Mouse (Mus musculus): ENCODE results near the gene Rufy2.

Rufy2 gene

GRCm38 (mm10) chr10:63014168-63014567 is 34.1 kb downstream of the Rufy2 start:
- DNase-seq (ENCODE audit: low spot score in 2 of 2), result no peak

- DNase-seq (ENCODE audit: low spot score in 2 of 2), result no peak
Observed at GRCm38 (mm10) chr10:63019304-63019703, 39.3 kb downstream of the Rufy2 start.

GRCm38 (mm10) chr10:63021702-63022101 is 41.7 kb downstream of the Rufy2 start:
- no peak for DNase-seq (ENCODE audit: low spot score in 2 of 2)

GRCm38 (mm10) chr10:63022541-63023120 is 42.6 kb downstream of the Rufy2 start:
- DNase-seq (ENCODE audit: low spot score in 2 of 2), result no peak

GRCm38 (mm10) chr10:63023121-63023748 is 43.2 kb downstream of the Rufy2 start:
- DNase-seq (ENCODE audit: low spot score in 2 of 2), result peak; percentile 53 to 57

- peak; percentile 97 to 98 for DNase-seq (ENCODE audit: low spot score in 2 of 2)
Observed at GRCm38 (mm10) chr10:63023749-63024579, 43.9 kb downstream of the Rufy2 start, which contains the start of the genes Hnrnph3 and Pbld2. Gene Hnrnph3, minus strand, starts transcription at chr10:63024217. Gene Pbld2, plus strand, starts transcription at chr10:63024315.

- peak; percentile 44 to 50 for DNase-seq (ENCODE audit: low spot score in 2 of 2)
Observed at GRCm38 (mm10) chr10:63024580-63024910, 44.5 kb downstream of the Rufy2 start.

- DNase-seq (ENCODE audit: low spot score in 2 of 2), result no peak
Observed at GRCm38 (mm10) chr10:63025016-63025415, 45.0 kb downstream of the Rufy2 start.

GRCm38 (mm10) chr10:63025491-63026011 is 45.5 kb downstream of the Rufy2 start:
- no peak for DNase-seq (ENCODE audit: low spot score in 2 of 2)

GRCm38 (mm10) chr10:63026156-63026794 is 46.3 kb downstream of the Rufy2 start:
- DNase-seq (ENCODE audit: low spot score in 2 of 2), result no peak

GRCm38 (mm10) chr10:63026795-63027160 is 46.8 kb downstream of the Rufy2 start:
- no peak for DNase-seq (ENCODE audit: low spot score in 2 of 2)

GRCm38 (mm10) chr10:63027376-63028161 is 47.5 kb downstream of the Rufy2 start:
- DNase-seq (ENCODE audit: low spot score in 2 of 2), result no peak

GRCm38 (mm10) chr10:63028396-63028795 is 48.4 kb downstream of the Rufy2 start:
- DNase-seq (ENCODE audit: low spot score in 2 of 2), result no peak

GRCm38 (mm10) chr10:63032267-63032666 is 52.2 kb downstream of the Rufy2 start:
- DNase-seq (ENCODE audit: low spot score in 2 of 2), result no peak

GRCm38 (mm10) chr10:63032956-63033355 is 52.9 kb downstream of the Rufy2 start:
- no peak for DNase-seq (ENCODE audit: low spot score in 2 of 2)

GRCm38 (mm10) chr10:63038571-63039320 is 58.7 kb downstream of the Rufy2 start:
- no peak for DNase-seq (ENCODE audit: low spot score in 2 of 2)

GRCm38 (mm10) chr10:63039867-63040628 is 60.0 kb downstream of the Rufy2 start:
- no peak for DNase-seq (ENCODE audit: low spot score in 2 of 2)

GRCm38 (mm10) chr10:63043154-63043553 is 63.1 kb downstream of the Rufy2 start:
- DNase-seq (ENCODE audit: low spot score in 2 of 2), result no peak

- peak; percentile 40 to 43 for DNase-seq (ENCODE audit: low spot score in 2 of 2)
Observed at GRCm38 (mm10) chr10:63047751-63048150, 67.7 kb downstream of the Rufy2 start.

GRCm38 (mm10) chr10:63049106-63049505 is 69.1 kb downstream of the Rufy2 start:
- no peak for DNase-seq (ENCODE audit: low spot score in 2 of 2)
